Mouse (Mus musculus) intestine, embryonic 14.5 days (tissue): ENCODE results near the gene Fzd10. TPM values are rescaled to one million over a fixed set of nuclear protein-coding genes. Genes with fewer than 3 reads are reported as not detected.
A peak's percentile ranks its signal among the peaks of the same experiment; 100 is the strongest.

Experiments
- ATAC-seq: fragments of 200-750 bp; cut with Nextera tagmentation; replicated peaks from 2 replicates; pipeline ENCODE4 v1.8.0; 2017; ENCODE audit warnings: low read depth, moderate number of reproducible peaks, moderate TSS enrichment, moderate library complexity; ENCODE audit not compliant: low FRiP score, low TSS enrichment
- DNase-seq: peaks from one replicate; pipeline ENCODE4 v3.0.0-alpha.2; 2018; ENCODE audit warnings: low spot score
- H3K27ac ChIP-seq: fragments of 300-500 bp; sonication (generic); 2 replicates; pipeline ENCODE4 v1.5.1; 2014; ENCODE audit warnings: low read depth, mild to moderate bottlenecking, control low read depth
- H3K27me3 ChIP-seq: fragments of 300-500 bp; sonication (generic); replicated peaks from 2 replicates; pipeline ENCODE4 v1.6.1; 2014; ENCODE audit warnings: low read length, control low read depth; ENCODE audit not compliant: control insufficient read depth, insufficient read depth
- H3K36me3 ChIP-seq: fragments of 300-500 bp; sonication (generic); 2 replicates; pipeline ENCODE4 v1.6.1; 2014; ENCODE audit warnings: low read length, control low read depth; ENCODE audit not compliant: control insufficient read depth, insufficient read depth
- H3K4me1 ChIP-seq: fragments of 300-500 bp; sonication (generic); replicated peaks from 2 replicates; pipeline ENCODE4 v1.6.1; 2014; ENCODE audit warnings: low read length, control low read depth, mixed read lengths; ENCODE audit not compliant: control insufficient read depth, insufficient read depth
- H3K4me2 ChIP-seq: fragments of 300-500 bp; sonication (generic); 2 replicates; pipeline ENCODE4 v1.6.1; 2014; ENCODE audit warnings: low read length
- H3K4me3 ChIP-seq: fragments of 300-500 bp; sonication (generic); 2 replicates; pipeline ENCODE4 v1.5.1; 2014; ENCODE audit warnings: low read depth, low read length, control low read depth, mixed read lengths
- H3K9ac ChIP-seq: fragments of 300-500 bp; sonication (generic); 2 replicates; pipeline ENCODE4 v1.6.1; 2014; ENCODE audit warnings: mild to moderate bottlenecking, low read length
- H3K9me3 ChIP-seq: fragments of 300-500 bp; sonication (generic); 2 replicates; pipeline ENCODE4 v1.6.1; 2016; ENCODE audit warnings: low read length, control low read depth; ENCODE audit not compliant: control insufficient read depth
- WGBS: fragments of 180-500 bp; shearing (Covaris S2); extraction: QIAGEN DNeasy Blood & Tissue Kit; methylation state at CpG from one replicate; pipeline ENCODE4 v1.1.7; 2014; 5-methylcytosine and 5-hydroxymethylcytosine counted together
- polyA plus RNA-seq: library from polyadenylated mRNA; unstranded; fragments of >200 nt; fragmentation: Nextera tagmentation; extraction: Ambion mirVana; gene quantifications from 2 replicates; pipeline ENCODE4 v1.2.1, GENCODE M21; 2014

Fzd10 gene
- 2.4 and 3.0 TPM in 2 replicates for polyA plus RNA-seq

GRCm38 (mm10) chr5:128600072-128601021 lies at the start of gene Fzd10:
Fzd10 (plus strand) TSS chr5:128600844.
- under 1% methylated on average over 70 of the region's 73 CpGs for WGBS
- Histone ChIP-seq H3K27me3 (peaks cover 69% of the 10 kb centered on the region), H3K4me3 (peak within 1 kb of the TSS; percentile 59), H3K4me2 (peak within 1 kb of the TSS; percentile 88), H3K9me3 (no peaks in the 10 kb centered on the region), H3K36me3 (no peaks in the 10 kb centered on the region), H3K4me1 (peaks cover 15% of the 10 kb centered on the region; the same call in 1 of the 2 replicates), H3K9ac (peak within 1 kb of the TSS; percentile 50), H3K27ac (peak within 1 kb of the TSS; percentile 47; the same call in 1 of the 2 replicates)
- peak; percentile 88 for DNase-seq
- peak; percentile 83 for ATAC-seq

- no peak overlapping the region for H3K4me2 ChIP-seq
- no peaks in the 10 kb centered on the region for H3K36me3 ChIP-seq
- H3K9me3 ChIP-seq = no peaks in the 10 kb centered on the region
- DNase-seq (no peak), ATAC-seq (no peak)
- H3K4me3 ChIP-seq = no peak overlapping the region
- H3K9ac ChIP-seq = no peak overlapping the region
- WGBS = 15% methylated on average over 11 of the region's 11 CpGs
- peaks cover 27% of the 10 kb centered on the region for H3K27me3 ChIP-seq
- no peaks in the 10 kb centered on the region for H3K4me1 ChIP-seq
- no peak overlapping the region for H3K27ac ChIP-seq
These were observed 49.2 kb upstream of the Fzd10 start for GRCm38 (mm10) chr5:128551448-128551847.

GRCm38 (mm10) chr5:128552136-128552890 lies 48.3 kb upstream of the Fzd10 start:
- Histone ChIP-seq H3K4me2 (peak overlapping the region; percentile 18; the same call in 1 of the 2 replicates), H3K27me3 (peaks cover 27% of the 10 kb centered on the region), H3K9ac (no peak overlapping the region), H3K4me3 (peak overlapping the region; percentile 3; the same call in 1 of the 2 replicates), H3K4me1 (no peaks in the 10 kb centered on the region), H3K9me3 (no peaks in the 10 kb centered on the region), H3K36me3 (no peaks in the 10 kb centered on the region), H3K27ac (no peak overlapping the region)
- WGBS = 12% methylated on average over 28 of the region's 28 CpGs
- no peak for DNase-seq
- no peak for ATAC-seq

- ATAC-seq (no peak), DNase-seq (no peak)
- no peaks in the 10 kb centered on the region for H3K36me3 ChIP-seq
- H3K9ac ChIP-seq = no peak overlapping the region
- no peak overlapping the region for H3K4me3 ChIP-seq
- no peaks in the 10 kb centered on the region for H3K4me1 ChIP-seq
- 13% methylated on average over 7 of the region's 7 CpGs for WGBS
- no peaks in the 10 kb centered on the region for H3K9me3 ChIP-seq
- H3K27ac ChIP-seq = no peak overlapping the region
- peaks cover 3% of the 10 kb centered on the region; the same call in 1 of the 2 replicates for H3K27me3 ChIP-seq
- no peak overlapping the region for H3K4me2 ChIP-seq
These were observed 42.5 kb upstream of the Fzd10 start for GRCm38 (mm10) chr5:128558126-128558525.

- no peak overlapping the region for H3K4me2 ChIP-seq
- no peaks in the 10 kb centered on the region for H3K4me1 ChIP-seq
- H3K9me3 ChIP-seq = no peaks in the 10 kb centered on the region
- no peak overlapping the region for H3K4me3 ChIP-seq
- no peaks in the 10 kb centered on the region for H3K36me3 ChIP-seq
- DNase-seq = no peak
- no peak overlapping the region for H3K27ac ChIP-seq
- no peak overlapping the region for H3K9ac ChIP-seq
- no peaks in the 10 kb centered on the region for H3K27me3 ChIP-seq
- no peak for ATAC-seq
- WGBS = 32% methylated on average over 6 of the region's 6 CpGs
These were observed 33.3 kb upstream of the Fzd10 start for GRCm38 (mm10) chr5:128567313-128567712.

GRCm38 (mm10) chr5:128568970-128569369 lies 31.7 kb upstream of the Fzd10 start:
- Histone ChIP-seq H3K27me3 (no peaks in the 10 kb centered on the region), H3K4me2 (no peak overlapping the region), H3K36me3 (no peaks in the 10 kb centered on the region), H3K9me3 (no peaks in the 10 kb centered on the region), H3K4me3 (no peak overlapping the region), H3K4me1 (no peaks in the 10 kb centered on the region), H3K9ac (no peak overlapping the region), H3K27ac (no peak overlapping the region)
- WGBS = 30% methylated on average over 5 of the region's 5 CpGs
- no peak for DNase-seq
- ATAC-seq = no peak

GRCm38 (mm10) chr5:128570091-128570490 lies 30.6 kb upstream of the Fzd10 start:
- ATAC-seq (no peak), DNase-seq (no peak)
- no peaks in the 10 kb centered on the region for H3K27me3 ChIP-seq
- WGBS = 34% methylated on average over 5 of the region's 5 CpGs
- H3K27ac ChIP-seq = no peak overlapping the region
- no peak overlapping the region for H3K4me2 ChIP-seq
- no peaks in the 10 kb centered on the region for H3K36me3 ChIP-seq
- H3K4me3 ChIP-seq = no peak overlapping the region
- H3K4me1 ChIP-seq = no peaks in the 10 kb centered on the region
- H3K9me3 ChIP-seq = no peaks in the 10 kb centered on the region
- no peak overlapping the region for H3K9ac ChIP-seq

GRCm38 (mm10) chr5:128570848-128571247 lies 29.8 kb upstream of the Fzd10 start:
- Histone ChIP-seq H3K4me2 (no peak overlapping the region), H3K27me3 (no peaks in the 10 kb centered on the region), H3K4me1 (no peaks in the 10 kb centered on the region), H3K36me3 (no peaks in the 10 kb centered on the region), H3K27ac (no peak overlapping the region), H3K9me3 (no peaks in the 10 kb centered on the region), H3K9ac (no peak overlapping the region), H3K4me3 (no peak overlapping the region)
- no peak for DNase-seq
- ATAC-seq = no peak
- 67% methylated on average over 5 of the region's 5 CpGs for WGBS
